Mouse (Mus musculus) erythroblast, embryonic 14.5 days (primary cell): ENCODE data around the gene Syt13.

Experiments used
- GATA1 ChIP-seq: IDR thresholded peaks from 2 replicates; pipeline ENCODE4 v1.6.1; 2012; ENCODE audit warnings: low read length, inconsistent platforms, mixed read lengths
- TAL1 ChIP-seq: IDR thresholded peaks from 3 replicates; pipeline ENCODE4 v1.6.1; 2012; ENCODE audit warnings: low read length, inconsistent platforms, mixed read lengths

DNA sequence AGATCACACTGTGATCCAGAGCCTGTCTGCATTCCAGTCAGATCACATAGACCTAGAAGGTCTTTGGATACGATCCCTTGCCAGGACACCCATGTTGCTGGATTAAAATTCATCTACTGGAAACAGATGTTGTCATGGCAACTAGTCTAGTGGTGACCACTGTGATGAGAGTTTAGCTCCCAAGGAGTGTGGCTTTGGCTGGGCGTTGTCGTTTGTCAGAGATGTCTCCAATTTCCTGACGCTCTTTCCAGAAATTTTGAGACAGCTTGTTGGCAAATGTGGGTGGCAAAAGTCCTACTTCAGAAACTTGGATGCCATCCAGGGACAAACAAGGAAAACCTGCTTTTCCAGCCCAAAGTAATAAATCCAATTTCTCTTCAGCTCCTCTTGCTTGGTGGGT, 43.7 kb downstream of the Syt13 start:
- TF ChIP-seq GATA1, result no peak
- TF ChIP-seq TAL1, result no peak
